Mouse (Mus musculus) layer of hippocampus, adult 2 months (tissue): ENCODE data around the gene Atoh7. TPM values are rescaled to one million over a fixed set of nuclear protein-coding genes. Genes with fewer than 3 reads are reported as not detected.

Source experiments
- DNase-seq, 2 experiments: peaks; one replicate each; pipeline ENCODE4 v3.0.0; 2022; ENCODE audit warnings: low spot score in 2 of 2
- H3K27ac ChIP-seq: fragments of 200-600 bp; 2 replicates; pipeline ENCODE4 v1.8.1; 2022
- H3K4me3 ChIP-seq: fragments of 200-600 bp; 2 replicates; pipeline ENCODE4 v1.8.1; 2022; ENCODE audit warnings: mild to moderate bottlenecking
- CTCF ChIP-seq: fragments of 200-600 bp; conservative IDR thresholded peaks from 2 replicates; pipeline ENCODE4 v1.8.1; 2022; ENCODE audit warnings: antibody characterized with exemption, mild to moderate bottlenecking, moderate library complexity
- total RNA-seq, 2 experiments: library from RNA; stranded (reverse); gene quantifications; 2 replicates each; pipeline ENCODE4 v1.2.3; 2021

Gene Atoh7
- total RNA-seq, 2 experiments from 2014 or later: 1.7 to 2.0 TPM

DNA sequence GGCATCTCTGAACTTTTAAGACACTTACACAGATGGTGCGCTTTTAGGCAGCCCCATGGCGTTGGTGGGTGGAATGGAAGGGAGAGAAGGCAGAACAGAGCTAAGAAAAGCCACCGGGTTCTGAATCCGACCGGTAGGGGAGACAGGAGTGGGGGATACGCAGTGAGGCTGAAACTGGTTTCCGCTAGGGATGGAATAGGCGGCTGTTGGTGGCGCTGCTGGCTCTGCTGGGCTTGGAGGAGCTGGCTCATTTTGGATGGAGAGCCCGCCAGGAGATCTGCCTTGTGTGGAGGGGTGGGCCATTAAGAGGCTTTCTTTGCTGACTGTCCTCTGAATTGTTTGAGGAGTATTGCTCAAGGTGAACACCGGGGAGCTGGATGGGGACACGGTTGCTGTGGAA, 36.2 kb downstream of the Atoh7 start:
- no peak for DNase-seq
- peak; percentile 45 for TF ChIP-seq CTCF
- Histone ChIP-seq H3K27ac (no peak overlapping the region), H3K4me3 (no peak overlapping the region)

- DNase-seq: no peak
- no peak for TF ChIP-seq CTCF
- Histone ChIP-seq H3K27ac (no peak overlapping the region), H3K4me3 (no peak overlapping the region)
Measured at GRCm38 (mm10) chr10:63136436-63136835, 37.0 kb downstream of the Atoh7 start.

DNA sequence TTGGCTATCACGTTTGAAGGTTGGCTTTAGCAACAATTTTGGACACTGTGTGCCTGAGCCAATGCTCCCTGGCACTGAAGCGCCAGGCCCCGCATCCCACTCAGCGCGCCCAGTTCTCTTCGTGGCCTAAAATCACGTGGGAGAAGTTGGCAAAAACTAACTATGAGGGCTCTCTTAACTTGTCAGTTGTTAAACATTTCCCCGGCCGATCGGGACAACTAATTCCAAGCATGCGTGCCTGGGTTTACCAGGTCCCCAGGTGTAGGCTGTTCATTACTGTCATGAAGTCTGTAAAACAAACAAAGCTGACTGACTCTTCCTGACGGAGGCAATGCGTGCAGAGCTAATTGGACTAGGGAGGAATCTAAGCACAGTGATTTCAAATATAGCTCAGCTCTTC, 43.2 kb downstream of the Atoh7 start:
- no peak for TF ChIP-seq CTCF
- no peak overlapping the region for H3K4me3 ChIP-seq
- DNase-seq: no peak
- H3K27ac ChIP-seq: no peak overlapping the region

Other genes starting within 250 kb of the Atoh7 start
- gene Tet1, start 190.7 kb upstream of the Atoh7 start, total RNA-seq: 10 to 100 TPM; 16.2 TPM
- gene Slc25a16, start 179.0 kb upstream of the Atoh7 start, total RNA-seq: 10 to 100 TPM; 37.9 to 40.6 TPM
- gene Dna2, start 152.6 kb upstream of the Atoh7 start, total RNA-seq: 1 to 10 TPM in 1 of 2 experiments, under 1 TPM in 1; 0.97 to 1.1 TPM
- gene Rufy2, start 119.4 kb upstream of the Atoh7 start, total RNA-seq: 10 to 100 TPM; 83.2 to 90.5 TPM
- gene Hnrnph3, start 75.4 kb upstream of the Atoh7 start, total RNA-seq: 10 to 100 TPM; 51.1 to 65.3 TPM
- 1 to 10 TPM; 1.6 to 2.2 TPM for gene Pbld2, start 75.3 kb upstream of the Atoh7 start, total RNA-seq
- under 1 TPM; 0.15 to 0.82 TPM for gene Pbld1, start 39.5 kb upstream of the Atoh7 start, total RNA-seq
- gene Mypn, start 104.3 kb downstream of the Atoh7 start, total RNA-seq: 1 to 10 TPM; 1.5 to 1.6 TPM
- gene Herc4, start 144.2 kb downstream of the Atoh7 start, total RNA-seq: 10 to 100 TPM; 36.7 to 40.8 TPM